Comparison of ENCODE assay signal across 28 mouse cellular contexts in the genomic region with DNA sequence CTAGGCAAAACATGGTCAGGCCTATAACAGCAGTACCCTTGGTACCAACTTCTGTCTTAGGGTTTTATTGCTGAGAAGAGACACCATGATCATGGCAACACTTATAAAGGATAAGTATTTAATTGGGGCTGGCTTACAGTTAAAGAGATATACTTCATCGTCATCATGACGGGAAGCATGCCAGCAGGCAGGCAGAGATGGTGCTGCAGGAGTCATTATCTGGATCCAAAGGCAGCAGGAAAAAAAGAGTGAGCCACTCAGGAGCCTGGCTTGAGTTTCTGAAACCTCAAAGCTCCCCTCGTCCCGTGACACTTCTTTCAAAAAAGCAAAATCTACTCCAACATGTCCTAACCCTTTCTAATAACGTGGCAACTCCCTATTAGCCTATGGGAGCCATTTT. TPM values are rescaled to one million over a fixed set of nuclear protein-coding genes. Genes with fewer than 3 reads are reported as not detected.
DNase-seq lines count a peak whose midpoint lies in the region; ATAC-seq and TF ChIP-seq lines count a peak whose summit lies in the region.
"Had no signal": no experiment of that assay in that cellular context is flagged by ENCODE, and none has a peak within 500 bp of the region (broad histone marks: within the 10 kb centered on the region; RNA-seq: fewer than 3 reads in every experiment).

No protein-coding gene starts in this region.

- H3K27me3 ChIP-seq in liver, postnatal 0 days (ENCODE audit: insufficient read depth, low read length), result no peaks in the 10 kb centered on the region
- H3K27me3 ChIP-seq in liver, embryonic 11.5 days (replicated peaks; ENCODE audit: control insufficient read depth, insufficient read depth, low read length), result no peaks in the 10 kb centered on the region
- H3K27me3 ChIP-seq in forebrain, embryonic 15.5 days, result no peaks in the 10 kb centered on the region
- H3K27me3 ChIP-seq in midbrain, embryonic 10.5 days (ENCODE audit: low read depth, poor library complexity, severe bottlenecking), result no peaks in the 10 kb centered on the region
- H3K27me3 ChIP-seq: CH12.LX; embryonic facial prominence, embryonic 13.5 days; hindbrain, embryonic 13.5 days had no signal

- no peak for DNase-seq in liver, postnatal 0 days
- DNase-seq in liver, embryonic 11.5 days (ENCODE audit: low spot score), result no peak
- peak; percentile 44 for DNase-seq in MEL-GATA-1-ER (ENCODE audit: extremely low read depth, low read depth)
- DNase-seq in midbrain, embryonic 10.5 days (ENCODE audit: low spot score), result no peak
- DNase-seq: adrenal gland, adult 8-10 months; adrenal gland, postnatal 25 days; B cell, adult 2 months; cerebellum, adult 11-12 months; cerebellum, adult 8-10 months; cerebellum, postnatal 10 days; cerebellum, postnatal 36 days; embryo, embryonic 11 days; gastrocnemius, postnatal 10 days; gastrocnemius, postnatal 36 days; heart, adult 2 months; heart, postnatal 36 days had no signal

- peak; percentile 36; the same call in 1 of the 2 replicates for ATAC-seq in liver, postnatal 0 days
- no peak for ATAC-seq in liver, embryonic 11.5 days (replicated peaks; ENCODE audit: low FRiP score)
- peak; percentile 70 for ATAC-seq in megakaryocyte progenitor cell, adult 5-6 weeks (replicated peaks; ENCODE audit: poor library complexity)
- ATAC-seq in forebrain, embryonic 15.5 days (replicated peaks), result no peak
- ATAC-seq: activated CD4-positive, CD25-positive, alpha-beta regulatory T cell, adult 4 months; forebrain, embryonic 14.5 days; hindbrain, embryonic 16.5 days had no signal

- no peak overlapping the region for H3K4me3 ChIP-seq in liver, postnatal 0 days (ENCODE audit: low read depth, low read length)
- no peak overlapping the region for H3K4me3 ChIP-seq in liver, embryonic 11.5 days (ENCODE audit: low read depth, low read length)
- no peak overlapping the region for H3K4me3 ChIP-seq in forebrain, embryonic 15.5 days
- no peak overlapping the region for H3K4me3 ChIP-seq in midbrain, embryonic 10.5 days
- H3K4me3 ChIP-seq: embryonic facial prominence, embryonic 10.5 days; embryonic facial prominence, embryonic 13.5 days; heart, adult 2 months; heart, embryonic 10.5 days; hindbrain, embryonic 10.5 days; hindbrain, embryonic 13.5 days had no signal

- 60% methylated on average over 5 of the region's 5 CpGs for WGBS in liver, postnatal 0 days (ENCODE audit: insufficient replicate concordance)
- WGBS in liver, embryonic 11.5 days, result 82% methylated on average over 5 of the region's 5 CpGs
- 80% methylated on average over 5 of the region's 5 CpGs for WGBS in forebrain, embryonic 15.5 days
- 96% methylated on average over 5 of the region's 5 CpGs for WGBS in midbrain, embryonic 10.5 days

- peaks cover 16% of the 10 kb centered on the region for H3K36me3 ChIP-seq in liver, postnatal 0 days (replicated peaks; ENCODE audit: insufficient read depth, low read length)
- 0 out of 2 replicates have a peak, but pooled peaks cover 2% of the 10 kb centered on the region for H3K36me3 ChIP-seq in liver, embryonic 11.5 days (ENCODE audit: control insufficient read depth, insufficient read depth, low read length)
- H3K36me3 ChIP-seq in forebrain, embryonic 15.5 days, result peaks cover 3% of the 10 kb centered on the region
- H3K36me3 ChIP-seq in midbrain, embryonic 10.5 days, result peaks cover 56% of the 10 kb centered on the region

- H3K9ac ChIP-seq in liver, postnatal 0 days (replicated peaks), result no peak overlapping the region
- no peak overlapping the region for H3K9ac ChIP-seq in liver, embryonic 11.5 days (ENCODE audit: low read depth, low read length)
- H3K9ac ChIP-seq in forebrain, embryonic 15.5 days (replicated peaks), result no peak overlapping the region
- H3K9ac ChIP-seq: embryonic facial prominence, embryonic 13.5 days; hindbrain, embryonic 13.5 days had no signal

- H3K4me1 ChIP-seq in liver, postnatal 0 days (ENCODE audit: insufficient read depth), result peaks cover 5% of the 10 kb centered on the region
- H3K4me1 ChIP-seq in liver, embryonic 11.5 days (replicated peaks; ENCODE audit: control insufficient read depth, insufficient read depth, low read length), result peaks cover 18% of the 10 kb centered on the region
- no peaks in the 10 kb centered on the region for H3K4me1 ChIP-seq in forebrain, embryonic 15.5 days
- no peaks in the 10 kb centered on the region for H3K4me1 ChIP-seq in midbrain, embryonic 10.5 days
- H3K4me1 ChIP-seq: embryonic facial prominence, embryonic 10.5 days; embryonic facial prominence, embryonic 13.5 days; hindbrain, embryonic 10.5 days; hindbrain, embryonic 13.5 days had no signal

- H3K9me3 ChIP-seq in liver, postnatal 0 days (ENCODE audit: low read length), result no peaks in the 10 kb centered on the region
- H3K9me3 ChIP-seq in liver, embryonic 11.5 days (ENCODE audit: control insufficient read depth, low read length), result no peaks in the 10 kb centered on the region
- no peaks in the 10 kb centered on the region for H3K9me3 ChIP-seq in forebrain, embryonic 15.5 days
- no peaks in the 10 kb centered on the region for H3K9me3 ChIP-seq in midbrain, embryonic 10.5 days (replicated peaks)
- H3K9me3 ChIP-seq: embryonic facial prominence, embryonic 10.5 days; embryonic facial prominence, embryonic 13.5 days; G1E; heart, embryonic 10.5 days; hindbrain, embryonic 10.5 days; hindbrain, embryonic 13.5 days had no signal

- no peak overlapping the region for H3K27ac ChIP-seq in liver, postnatal 0 days (ENCODE audit: low read depth)
- no peak overlapping the region for H3K27ac ChIP-seq in liver, embryonic 11.5 days (ENCODE audit: low read depth, low read length)
- no peak overlapping the region for H3K27ac ChIP-seq in forebrain, embryonic 15.5 days (replicated peaks)
- no peak overlapping the region for H3K27ac ChIP-seq in midbrain, embryonic 10.5 days (replicated peaks)
- H3K27ac ChIP-seq: embryonic facial prominence, embryonic 10.5 days; embryonic facial prominence, embryonic 13.5 days; heart, adult 2 months; heart, embryonic 10.5 days; hindbrain, embryonic 10.5 days; hindbrain, embryonic 13.5 days had no signal

- no peak for TF ChIP-seq CTCF in liver, postnatal 0 days (IDR thresholded peaks at IDR 0.05; ENCODE audit: low read depth)

- no peak for TF ChIP-seq EP300 in liver, postnatal 0 days (IDR thresholded peaks at IDR 0.05; ENCODE audit: low read depth)

- no peak overlapping the region for H3K4me2 ChIP-seq in liver, postnatal 0 days (ENCODE audit: low read depth, low read length)
- H3K4me2 ChIP-seq in liver, embryonic 11.5 days, result no peak overlapping the region
- no peak overlapping the region for H3K4me2 ChIP-seq in forebrain, embryonic 15.5 days (replicated peaks)
- H3K4me2 ChIP-seq: embryonic facial prominence, embryonic 13.5 days; hindbrain, embryonic 13.5 days had no signal

RNA-seq across cellular contexts. Expression of a gene that starts 16.8 kb away (rescaled TPM):
- polyA plus RNA-seq in liver, postnatal 0 days (2015; fragmentation: Nextera tagmentation; extraction: Ambion mirVana), result 16.3 and 19.8 TPM in 2 replicates
- 47.7 and 54.2 TPM in 2 replicates for polyA plus RNA-seq in liver, embryonic 11.5 days (2014; fragmentation: Nextera tagmentation; extraction: Ambion mirVana)
- total RNA-seq in megakaryocyte progenitor cell, adult 5-6 weeks (2015), result 20.0 and 20.1 TPM in 2 replicates
- 42.5 and 47.4 TPM in 2 replicates for total RNA-seq in megakaryocyte progenitor cell, adult 5-6 weeks (2017)
- 54.3 and 60.8 TPM in 2 replicates for polyA plus RNA-seq in forebrain, embryonic 15.5 days (2015; fragmentation: Nextera tagmentation; extraction: Ambion mirVana)
- polyA plus RNA-seq in midbrain, embryonic 10.5 days (2016; fragmentation: Nextera tagmentation; extraction: Ambion mirVana), result 66.8 and 72.6 TPM in 2 replicates

RNA-seq across cellular contexts. Expression of a gene that starts 29.5 kb away (rescaled TPM):
- polyA plus RNA-seq in liver, postnatal 0 days (2015; fragmentation: Nextera tagmentation; extraction: Ambion mirVana), result 104 and 114 TPM in 2 replicates
- polyA plus RNA-seq in liver, embryonic 11.5 days (2014; fragmentation: Nextera tagmentation; extraction: Ambion mirVana), result 25.0 and 30.0 TPM in 2 replicates
- 18.5 and 21.5 TPM in 2 replicates for total RNA-seq in megakaryocyte progenitor cell, adult 5-6 weeks (2015)
- total RNA-seq in megakaryocyte progenitor cell, adult 5-6 weeks (2017), result 26.0 and 28.3 TPM in 2 replicates
- 44.2 and 44.7 TPM in 2 replicates for polyA plus RNA-seq in forebrain, embryonic 15.5 days (2015; fragmentation: Nextera tagmentation; extraction: Ambion mirVana)
- 34.5 and 36.2 TPM in 2 replicates for polyA plus RNA-seq in midbrain, embryonic 10.5 days (2016; fragmentation: Nextera tagmentation; extraction: Ambion mirVana)

RNA-seq across cellular contexts. Expression of a gene that starts 34.9 kb away (rescaled TPM):
- 0.40 and 0.41 TPM in 2 replicates for polyA plus RNA-seq in liver, postnatal 0 days (2015; fragmentation: Nextera tagmentation; extraction: Ambion mirVana)
- 2.1 and 2.5 TPM in 2 replicates for polyA plus RNA-seq in liver, embryonic 11.5 days (2014; fragmentation: Nextera tagmentation; extraction: Ambion mirVana)
- 0.39 and 1.2 TPM in 2 replicates for total RNA-seq in megakaryocyte progenitor cell, adult 5-6 weeks (2015)
- 1.00 and 1.8 TPM in 2 replicates for total RNA-seq in megakaryocyte progenitor cell, adult 5-6 weeks (2017)
- 19.2 and 23.1 TPM in 2 replicates for polyA plus RNA-seq in forebrain, embryonic 15.5 days (2015; fragmentation: Nextera tagmentation; extraction: Ambion mirVana)
- polyA plus RNA-seq in midbrain, embryonic 10.5 days (2016; fragmentation: Nextera tagmentation; extraction: Ambion mirVana), result 13.8 and 14.7 TPM in 2 replicates

RNA-seq across cellular contexts. Expression of a gene that starts 53.8 kb away (rescaled TPM):
- 4.5 and 5.7 TPM in 2 replicates for polyA plus RNA-seq in liver, postnatal 0 days (2015; fragmentation: Nextera tagmentation; extraction: Ambion mirVana)
- polyA plus RNA-seq in liver, embryonic 11.5 days (2014; fragmentation: Nextera tagmentation; extraction: Ambion mirVana), result 51.8 and 54.0 TPM in 2 replicates
- total RNA-seq in megakaryocyte progenitor cell, adult 5-6 weeks (2015), result 9.8 and 10.2 TPM in 2 replicates
- total RNA-seq in megakaryocyte progenitor cell, adult 5-6 weeks (2017), result 15.5 and 17.4 TPM in 2 replicates
- 219 and 235 TPM in 2 replicates for polyA plus RNA-seq in forebrain, embryonic 15.5 days (2015; fragmentation: Nextera tagmentation; extraction: Ambion mirVana)
- 195 and 250 TPM in 2 replicates for polyA plus RNA-seq in midbrain, embryonic 10.5 days (2016; fragmentation: Nextera tagmentation; extraction: Ambion mirVana)

RNA-seq across cellular contexts. Expression of a gene that starts 56.7 kb away (rescaled TPM):
- 8.2 and 9.7 TPM in 2 replicates for polyA plus RNA-seq in liver, postnatal 0 days (2015; fragmentation: Nextera tagmentation; extraction: Ambion mirVana)
- 23.8 and 26.2 TPM in 2 replicates for polyA plus RNA-seq in liver, embryonic 11.5 days (2014; fragmentation: Nextera tagmentation; extraction: Ambion mirVana)
- 20.0 and 21.9 TPM in 2 replicates for total RNA-seq in megakaryocyte progenitor cell, adult 5-6 weeks (2015)
- 17.4 and 29.2 TPM in 2 replicates for total RNA-seq in megakaryocyte progenitor cell, adult 5-6 weeks (2017)
- polyA plus RNA-seq in forebrain, embryonic 15.5 days (2015; fragmentation: Nextera tagmentation; extraction: Ambion mirVana), result 40.6 and 42.1 TPM in 2 replicates
- 34.6 and 40.8 TPM in 2 replicates for polyA plus RNA-seq in midbrain, embryonic 10.5 days (2016; fragmentation: Nextera tagmentation; extraction: Ambion mirVana)
- polyA plus RNA-seq: G1E had no signal

Comparison
In these comparisons a context has a peak if more than half of its experiments do, and no peak if none do; other contexts are left out.
1. ATAC-seq: peak in liver, postnatal 0 days (single experiment) and megakaryocyte progenitor cell, adult 5-6 weeks (single experiment); none in liver, embryonic 11.5 days (single experiment) and forebrain, embryonic 15.5 days (single experiment).